Mouse (Mus musculus): ENCODE measurements around the gene Nlgn2. TPM values are rescaled to one million over a fixed set of nuclear protein-coding genes. Genes with fewer than 3 reads are reported as not detected.

Nlgn2 gene
- 101 TPM for polyA plus RNA-seq (2015; fragmentation: Illumina TruSeq; extraction: RNeasy Lipid Tissue Mini Kit (QIAGEN cat#74804); ENCODE audit: low read depth, low replicate concordance)

GRCm38 (mm10) chr11:69837604-69837951, at the start of gene Nlgn2:
Gene Nlgn2, minus strand, starts transcription at chr11:69837784.

GRCm38 (mm10) chr11:69880853-69881603, 43.4 kb upstream of the Nlgn2 start, which contains the start of gene Kctd11:
Gene Kctd11, minus strand, starts transcription at chr11:69881406.

GRCm38 (mm10) chr11:69877878-69878277, 40.3 kb upstream of the Nlgn2 start, which contains the start of gene Tmem95:
Gene Tmem95, minus strand, starts transcription at chr11:69878018.

GRCm38 (mm10) chr11:69858113-69858998, 20.8 kb upstream of the Nlgn2 start, which contains the start of gene Tnk1:
Gene Tnk1, minus strand, starts transcription at chr11:69858730.

GRCm38 (mm10) chr11:69846198-69846680, 8.7 kb upstream of the Nlgn2 start, which contains the start of gene Plscr3:
Gene Plscr3, plus strand, starts transcription at chr11:69846376.

GRCm38 (mm10) chr11:69837952-69838713, 549 bp upstream of the Nlgn2 start, which contains the start of gene Tmem256:
Gene Tmem256, plus strand, starts transcription at chr11:69838514.

GRCm38 (mm10) chr11:69822080-69822479, 15.5 kb downstream of the Nlgn2 start, which contains the start of gene Spem1:
Gene Spem1, minus strand, starts transcription at chr11:69822180.

GRCm38 (mm10) chr11:69818365-69818764, 19.2 kb downstream of the Nlgn2 start, which contains the start of gene Spem2:
Gene Spem2, minus strand, starts transcription at chr11:69818465.

GRCm38 (mm10) chr11:69815155-69815554, 22.4 kb downstream of the Nlgn2 start, which contains the start of gene Gm39566:
Gene Gm39566, minus strand, starts transcription at chr11:69815298.

GRCm38 (mm10) chr11:69804972-69805909, 32.3 kb downstream of the Nlgn2 start, which contains the start of gene Tmem102:
Gene Tmem102, minus strand, starts transcription at chr11:69805624.

GRCm38 (mm10) chr11:69801379-69801977, 36.1 kb downstream of the Nlgn2 start, which contains the start of gene Fgf11:
Gene Fgf11, minus strand, starts transcription at chr11:69801857.

GRCm38 (mm10) chr11:69795168-69795982, 42.2 kb downstream of the Nlgn2 start, which contains the start of gene Chrnb1:
Gene Chrnb1, minus strand, starts transcription at chr11:69795943.

Other genes starting within 250 kb of the Nlgn2 start
- 372 TPM for gene Atp1b2, start 231.8 kb downstream of the Nlgn2 start, polyA plus RNA-seq (2015; fragmentation: Illumina TruSeq; extraction: RNeasy Lipid Tissue Mini Kit (QIAGEN cat#74804); ENCODE audit: low read depth, low replicate concordance)
- gene Shbg, start 219.9 kb downstream of the Nlgn2 start, polyA plus RNA-seq (2015; fragmentation: Illumina TruSeq; extraction: RNeasy Lipid Tissue Mini Kit (QIAGEN cat#74804); ENCODE audit: low read depth, low replicate concordance) = not detected
- gene Sat2, start 215.8 kb downstream of the Nlgn2 start, polyA plus RNA-seq (2015; fragmentation: Illumina TruSeq; extraction: RNeasy Lipid Tissue Mini Kit (QIAGEN cat#74804); ENCODE audit: low read depth, low replicate concordance) = 20.6 TPM
- 92.2 TPM for gene Fxr2, start 204.8 kb downstream of the Nlgn2 start, polyA plus RNA-seq (2015; fragmentation: Illumina TruSeq; extraction: RNeasy Lipid Tissue Mini Kit (QIAGEN cat#74804); ENCODE audit: low read depth, low replicate concordance)
- not detected for gene Sox15, start 182.5 kb downstream of the Nlgn2 start, polyA plus RNA-seq (2015; fragmentation: Illumina TruSeq; extraction: RNeasy Lipid Tissue Mini Kit (QIAGEN cat#74804); ENCODE audit: low read depth, low replicate concordance)
- 97.8 TPM for gene Mpdu1, start 175.1 kb downstream of the Nlgn2 start, polyA plus RNA-seq (2015; fragmentation: Illumina TruSeq; extraction: RNeasy Lipid Tissue Mini Kit (QIAGEN cat#74804); ENCODE audit: low read depth, low replicate concordance)
- 18.2 TPM for gene Cd68, start 171.6 kb downstream of the Nlgn2 start, polyA plus RNA-seq (2015; fragmentation: Illumina TruSeq; extraction: RNeasy Lipid Tissue Mini Kit (QIAGEN cat#74804); ENCODE audit: low read depth, low replicate concordance)
- 435 TPM for gene Eif4a1, start 165.4 kb downstream of the Nlgn2 start, polyA plus RNA-seq (2015; fragmentation: Illumina TruSeq; extraction: RNeasy Lipid Tissue Mini Kit (QIAGEN cat#74804); ENCODE audit: low read depth, low replicate concordance)
- gene Senp3, start 155.7 kb downstream of the Nlgn2 start, polyA plus RNA-seq (2015; fragmentation: Illumina TruSeq; extraction: RNeasy Lipid Tissue Mini Kit (QIAGEN cat#74804); ENCODE audit: low read depth, low replicate concordance) = 110 TPM
- gene Tnfsf13, start 152.0 kb downstream of the Nlgn2 start, polyA plus RNA-seq (2015; fragmentation: Illumina TruSeq; extraction: RNeasy Lipid Tissue Mini Kit (QIAGEN cat#74804); ENCODE audit: low read depth, low replicate concordance) = 4.0 TPM
- 14.5 TPM for gene Tnfsf12, start 141.9 kb downstream of the Nlgn2 start, polyA plus RNA-seq (2015; fragmentation: Illumina TruSeq; extraction: RNeasy Lipid Tissue Mini Kit (QIAGEN cat#74804); ENCODE audit: low read depth, low replicate concordance)
- 2.1 TPM for gene Tnfsfm13, start 141.7 kb downstream of the Nlgn2 start, polyA plus RNA-seq (2015; fragmentation: Illumina TruSeq; extraction: RNeasy Lipid Tissue Mini Kit (QIAGEN cat#74804); ENCODE audit: low read depth, low replicate concordance)
- gene Polr2a, start 79.1 kb downstream of the Nlgn2 start, polyA plus RNA-seq (2015; fragmentation: Illumina TruSeq; extraction: RNeasy Lipid Tissue Mini Kit (QIAGEN cat#74804); ENCODE audit: low read depth, low replicate concordance) = 26.2 TPM
- gene Slc35g3, start 75.8 kb downstream of the Nlgn2 start, polyA plus RNA-seq (2015; fragmentation: Illumina TruSeq; extraction: RNeasy Lipid Tissue Mini Kit (QIAGEN cat#74804); ENCODE audit: low read depth, low replicate concordance) = not detected
- gene Zbtb4, start 71.9 kb downstream of the Nlgn2 start, polyA plus RNA-seq (2015; fragmentation: Illumina TruSeq; extraction: RNeasy Lipid Tissue Mini Kit (QIAGEN cat#74804); ENCODE audit: low read depth, low replicate concordance) = 61.8 TPM
- 0.61 TPM for gene Chrnb1, start 41.8 kb downstream of the Nlgn2 start, polyA plus RNA-seq (2015; fragmentation: Illumina TruSeq; extraction: RNeasy Lipid Tissue Mini Kit (QIAGEN cat#74804); ENCODE audit: low read depth, low replicate concordance)
- gene Fgf11, start 35.9 kb downstream of the Nlgn2 start, polyA plus RNA-seq (2015; fragmentation: Illumina TruSeq; extraction: RNeasy Lipid Tissue Mini Kit (QIAGEN cat#74804); ENCODE audit: low read depth, low replicate concordance) = 16.9 TPM
- not detected for gene Tmem102, start 32.2 kb downstream of the Nlgn2 start, polyA plus RNA-seq (2015; fragmentation: Illumina TruSeq; extraction: RNeasy Lipid Tissue Mini Kit (QIAGEN cat#74804); ENCODE audit: low read depth, low replicate concordance)
- not detected for gene Gm39566, start 22.5 kb downstream of the Nlgn2 start, polyA plus RNA-seq (2015; fragmentation: Illumina TruSeq; extraction: RNeasy Lipid Tissue Mini Kit (QIAGEN cat#74804); ENCODE audit: low read depth, low replicate concordance)
- gene Spem2, start 19.3 kb downstream of the Nlgn2 start, polyA plus RNA-seq (2015; fragmentation: Illumina TruSeq; extraction: RNeasy Lipid Tissue Mini Kit (QIAGEN cat#74804); ENCODE audit: low read depth, low replicate concordance) = not detected
- not detected for gene Spem1, start 15.6 kb downstream of the Nlgn2 start, polyA plus RNA-seq (2015; fragmentation: Illumina TruSeq; extraction: RNeasy Lipid Tissue Mini Kit (QIAGEN cat#74804); ENCODE audit: low read depth, low replicate concordance)
- 280 TPM for gene Tmem256, start 730 bp upstream of the Nlgn2 start, polyA plus RNA-seq (2015; fragmentation: Illumina TruSeq; extraction: RNeasy Lipid Tissue Mini Kit (QIAGEN cat#74804); ENCODE audit: low read depth, low replicate concordance)
- 18.8 TPM for gene Plscr3, start 8.6 kb upstream of the Nlgn2 start, polyA plus RNA-seq (2015; fragmentation: Illumina TruSeq; extraction: RNeasy Lipid Tissue Mini Kit (QIAGEN cat#74804); ENCODE audit: low read depth, low replicate concordance)
- gene Tnk1, start 20.9 kb upstream of the Nlgn2 start, polyA plus RNA-seq (2015; fragmentation: Illumina TruSeq; extraction: RNeasy Lipid Tissue Mini Kit (QIAGEN cat#74804); ENCODE audit: low read depth, low replicate concordance) = not detected
- gene Tmem95, start 40.2 kb upstream of the Nlgn2 start, polyA plus RNA-seq (2015; fragmentation: Illumina TruSeq; extraction: RNeasy Lipid Tissue Mini Kit (QIAGEN cat#74804); ENCODE audit: low read depth, low replicate concordance) = not detected
- 1.7 TPM for gene Kctd11, start 43.6 kb upstream of the Nlgn2 start, polyA plus RNA-seq (2015; fragmentation: Illumina TruSeq; extraction: RNeasy Lipid Tissue Mini Kit (QIAGEN cat#74804); ENCODE audit: low read depth, low replicate concordance)
- not detected for gene Acap1, start 57.8 kb upstream of the Nlgn2 start, polyA plus RNA-seq (2015; fragmentation: Illumina TruSeq; extraction: RNeasy Lipid Tissue Mini Kit (QIAGEN cat#74804); ENCODE audit: low read depth, low replicate concordance)
- gene 2810408A11Rik, start 63.2 kb upstream of the Nlgn2 start, polyA plus RNA-seq (2015; fragmentation: Illumina TruSeq; extraction: RNeasy Lipid Tissue Mini Kit (QIAGEN cat#74804); ENCODE audit: low read depth, low replicate concordance) = 0.33 TPM
- 63.2 TPM for gene Neurl4, start 63.3 kb upstream of the Nlgn2 start, polyA plus RNA-seq (2015; fragmentation: Illumina TruSeq; extraction: RNeasy Lipid Tissue Mini Kit (QIAGEN cat#74804); ENCODE audit: low read depth, low replicate concordance)
- 35.4 TPM for gene Gps2, start 76.1 kb upstream of the Nlgn2 start, polyA plus RNA-seq (2015; fragmentation: Illumina TruSeq; extraction: RNeasy Lipid Tissue Mini Kit (QIAGEN cat#74804); ENCODE audit: low read depth, low replicate concordance)
- 640 TPM for gene Eif5a, start 84.2 kb upstream of the Nlgn2 start, polyA plus RNA-seq (2015; fragmentation: Illumina TruSeq; extraction: RNeasy Lipid Tissue Mini Kit (QIAGEN cat#74804); ENCODE audit: low read depth, low replicate concordance)
- gene Ybx2, start 98.0 kb upstream of the Nlgn2 start, polyA plus RNA-seq (2015; fragmentation: Illumina TruSeq; extraction: RNeasy Lipid Tissue Mini Kit (QIAGEN cat#74804); ENCODE audit: low read depth, low replicate concordance) = 4.8 TPM
- 1.4 TPM for gene Slc2a4, start 110.4 kb upstream of the Nlgn2 start, polyA plus RNA-seq (2015; fragmentation: Illumina TruSeq; extraction: RNeasy Lipid Tissue Mini Kit (QIAGEN cat#74804); ENCODE audit: low read depth, low replicate concordance)
- gene Cldn7, start 127.0 kb upstream of the Nlgn2 start, polyA plus RNA-seq (2015; fragmentation: Illumina TruSeq; extraction: RNeasy Lipid Tissue Mini Kit (QIAGEN cat#74804); ENCODE audit: low read depth, low replicate concordance) = not detected
- 108 TPM for gene Ctdnep1, start 143.4 kb upstream of the Nlgn2 start, polyA plus RNA-seq (2015; fragmentation: Illumina TruSeq; extraction: RNeasy Lipid Tissue Mini Kit (QIAGEN cat#74804); ENCODE audit: low read depth, low replicate concordance)
- 115 TPM for gene Elp5, start 144.7 kb upstream of the Nlgn2 start, polyA plus RNA-seq (2015; fragmentation: Illumina TruSeq; extraction: RNeasy Lipid Tissue Mini Kit (QIAGEN cat#74804); ENCODE audit: low read depth, low replicate concordance)
- 346 TPM for gene Gabarap, start 153.4 kb upstream of the Nlgn2 start, polyA plus RNA-seq (2015; fragmentation: Illumina TruSeq; extraction: RNeasy Lipid Tissue Mini Kit (QIAGEN cat#74804); ENCODE audit: low read depth, low replicate concordance)
- 56.1 TPM for gene Phf23, start 158.0 kb upstream of the Nlgn2 start, polyA plus RNA-seq (2015; fragmentation: Illumina TruSeq; extraction: RNeasy Lipid Tissue Mini Kit (QIAGEN cat#74804); ENCODE audit: low read depth, low replicate concordance)
- 17.5 TPM for gene Dvl2, start 162.8 kb upstream of the Nlgn2 start, polyA plus RNA-seq (2015; fragmentation: Illumina TruSeq; extraction: RNeasy Lipid Tissue Mini Kit (QIAGEN cat#74804); ENCODE audit: low read depth, low replicate concordance)
- gene Acadvl, start 177.6 kb upstream of the Nlgn2 start, polyA plus RNA-seq (2015; fragmentation: Illumina TruSeq; extraction: RNeasy Lipid Tissue Mini Kit (QIAGEN cat#74804); ENCODE audit: low read depth, low replicate concordance) = 53.6 TPM
- gene Dlg4, start 179.2 kb upstream of the Nlgn2 start, polyA plus RNA-seq (2015; fragmentation: Illumina TruSeq; extraction: RNeasy Lipid Tissue Mini Kit (QIAGEN cat#74804); ENCODE audit: low read depth, low replicate concordance) = 491 TPM
- 2.2 TPM for gene Asgr1, start 216.3 kb upstream of the Nlgn2 start, polyA plus RNA-seq (2015; fragmentation: Illumina TruSeq; extraction: RNeasy Lipid Tissue Mini Kit (QIAGEN cat#74804); ENCODE audit: low read depth, low replicate concordance)